Mouse (Mus musculus): ENCODE results near the gene A030003K21Rik. TPM values are rescaled to one million over a fixed set of nuclear protein-coding genes. Genes with fewer than 3 reads are reported as not detected.

A030003K21Rik gene
- polyA plus RNA-seq, 2 experiments: not detected

DNA sequence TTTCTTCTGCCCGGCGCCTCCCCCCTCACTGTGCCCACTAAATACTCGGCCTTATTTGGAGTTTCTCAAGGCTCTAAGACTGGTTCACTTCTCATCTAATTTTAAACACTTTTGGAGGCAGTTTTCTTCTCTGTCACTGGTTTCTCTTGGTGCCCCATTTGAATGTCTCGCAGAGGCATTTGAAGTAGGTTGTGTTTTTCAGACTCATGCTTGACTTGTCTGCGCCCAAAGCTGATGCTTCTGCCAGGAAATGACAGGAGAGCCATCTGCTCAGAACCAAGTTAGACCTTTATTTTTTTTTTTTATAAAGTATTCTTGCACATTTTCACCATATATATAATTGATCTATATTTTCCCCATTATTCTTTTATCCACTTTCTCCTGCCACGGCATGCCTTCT is 43.5 kb upstream of the A030003K21Rik start:
- no peak overlapping the region for H3K27ac ChIP-seq
- no peaks in the 10 kb centered on the region for H3K36me3 ChIP-seq (replicated peaks; ENCODE audit: control insufficient read depth, insufficient read depth, low read depth)
- no peak for ATAC-seq (ENCODE audit: insufficient read depth)
- no peaks in the 10 kb centered on the region for H3K9me3 ChIP-seq (ENCODE audit: control insufficient read depth, low read length)
- no peaks in the 10 kb centered on the region for H3K27me3 ChIP-seq (ENCODE audit: control insufficient read depth, insufficient read depth, low read length)
- no peak overlapping the region for H3K9ac ChIP-seq (replicated peaks)
- no peak overlapping the region for H3K4me3 ChIP-seq (ENCODE audit: insufficient read depth in 1 of 2, low read depth in 2 of 2, low read length in 2 of 2)
- 69% methylated on average over 6 of the region's 6 CpGs for whole genome bisulfite sequencing (ENCODE audit: insufficient replicate concordance)
- DNase-seq (ENCODE audit: low read depth in 3 of 3, low spot score in 3 of 3): no peak
- no peak overlapping the region for H3K4me2 ChIP-seq (ENCODE audit: low read depth)
- TF ChIP-seq EP300 (IDR thresholded peaks at IDR 0.05; ENCODE audit: low read depth) (no peak), CTCF (IDR thresholded peaks at IDR 0.05; ENCODE audit: low read depth) (no peak)
- no peaks in the 10 kb centered on the region for H3K4me1 ChIP-seq (replicated peaks; ENCODE audit: control insufficient read depth in 2 of 2, insufficient read depth in 2 of 2, low read length in 1 of 2)

DNA sequence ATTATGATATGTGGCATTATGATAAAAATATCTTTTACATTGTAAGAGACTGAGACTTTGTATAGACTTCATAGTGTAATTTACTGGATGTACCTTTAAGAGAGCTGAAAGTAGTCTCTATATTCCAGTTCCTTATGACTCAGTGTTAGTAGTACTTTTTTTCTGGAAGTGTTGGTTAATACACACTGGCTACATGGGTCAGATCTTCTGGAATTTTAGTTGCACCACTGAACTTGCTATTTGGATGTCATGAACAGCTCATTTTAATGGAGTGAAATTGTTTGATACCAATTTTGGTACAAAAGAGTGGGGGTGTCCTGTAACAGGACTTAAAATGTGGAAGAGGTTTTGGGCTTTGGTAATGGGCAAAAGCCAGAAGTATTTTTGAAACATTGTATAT is 34.7 kb upstream of the A030003K21Rik start:
- Histone ChIP-seq H3K9ac (replicated peaks) (no peak overlapping the region), H3K9me3 (ENCODE audit: control insufficient read depth, low read length) (no peaks in the 10 kb centered on the region), H3K27me3 (ENCODE audit: control insufficient read depth, insufficient read depth, low read length) (no peaks in the 10 kb centered on the region), H3K36me3 (replicated peaks; ENCODE audit: control insufficient read depth, insufficient read depth, low read depth) (no peaks in the 10 kb centered on the region), H3K4me2 (ENCODE audit: low read depth) (no peak overlapping the region), H3K4me1 (replicated peaks; ENCODE audit: control insufficient read depth in 2 of 2, insufficient read depth in 2 of 2, low read length in 1 of 2) (peaks cover 0 to 7% of the 10 kb centered on the region in 2 experiments; a peak in 3 of 4 replicates), H3K4me3 (ENCODE audit: insufficient read depth in 1 of 2, low read depth in 2 of 2, low read length in 2 of 2) (no peak overlapping the region), H3K27ac (no peak overlapping the region)
- DNase-seq (ENCODE audit: low read depth in 3 of 3, low spot score in 3 of 3) (no peak), ATAC-seq (ENCODE audit: insufficient read depth) (no peak)
- TF ChIP-seq EP300 (IDR thresholded peaks at IDR 0.05; ENCODE audit: low read depth): no peak
- TF ChIP-seq CTCF (IDR thresholded peaks at IDR 0.05; ENCODE audit: low read depth): no peak

DNA sequence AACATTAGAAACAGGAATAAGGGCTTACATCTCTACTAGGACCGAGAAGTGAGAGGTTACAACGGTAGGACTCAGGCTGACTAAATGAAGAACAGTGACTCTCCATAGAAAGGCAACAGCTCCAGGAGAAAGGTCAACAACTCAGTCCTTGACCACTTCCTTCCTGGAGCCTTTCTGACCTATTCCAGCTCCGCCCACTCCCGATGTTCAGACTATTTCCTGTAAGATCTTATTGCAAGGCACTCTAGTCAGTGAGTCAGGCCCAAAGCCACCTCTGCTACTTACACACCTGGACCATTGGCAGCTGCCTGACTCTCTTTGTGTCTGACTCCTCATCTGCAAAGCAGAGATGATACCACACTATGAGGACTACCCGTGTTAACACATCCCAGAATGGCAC is 32.6 kb upstream of the A030003K21Rik start:
- DNase-seq (ENCODE audit: low read depth in 3 of 3, low spot score in 3 of 3) (no peak), ATAC-seq (ENCODE audit: insufficient read depth) (no peak)
- H3K4me2 ChIP-seq (ENCODE audit: low read depth): no peak overlapping the region
- H3K27ac ChIP-seq: no peak overlapping the region
- no peak overlapping the region for H3K4me3 ChIP-seq (ENCODE audit: insufficient read depth in 1 of 2, low read depth in 2 of 2, low read length in 2 of 2)
- no peaks in the 10 kb centered on the region for H3K9me3 ChIP-seq (ENCODE audit: control insufficient read depth, low read length)
- no peaks in the 10 kb centered on the region for H3K27me3 ChIP-seq (ENCODE audit: control insufficient read depth, insufficient read depth, low read length)
- H3K9ac ChIP-seq (replicated peaks): no peak overlapping the region
- WGBS (ENCODE audit: insufficient replicate concordance): 24% methylated on average over 5 of the region's 5 CpGs
- peaks cover 0 to 7% of the 10 kb centered on the region in 2 experiments; a peak in 3 of 4 replicates for H3K4me1 ChIP-seq (replicated peaks; ENCODE audit: control insufficient read depth in 2 of 2, insufficient read depth in 2 of 2, low read length in 1 of 2)
- TF ChIP-seq EP300 (IDR thresholded peaks at IDR 0.05; ENCODE audit: low read depth): no peak
- no peak for TF ChIP-seq CTCF (IDR thresholded peaks at IDR 0.05; ENCODE audit: low read depth)
- H3K36me3 ChIP-seq (replicated peaks; ENCODE audit: control insufficient read depth, insufficient read depth, low read depth): no peaks in the 10 kb centered on the region

DNA sequence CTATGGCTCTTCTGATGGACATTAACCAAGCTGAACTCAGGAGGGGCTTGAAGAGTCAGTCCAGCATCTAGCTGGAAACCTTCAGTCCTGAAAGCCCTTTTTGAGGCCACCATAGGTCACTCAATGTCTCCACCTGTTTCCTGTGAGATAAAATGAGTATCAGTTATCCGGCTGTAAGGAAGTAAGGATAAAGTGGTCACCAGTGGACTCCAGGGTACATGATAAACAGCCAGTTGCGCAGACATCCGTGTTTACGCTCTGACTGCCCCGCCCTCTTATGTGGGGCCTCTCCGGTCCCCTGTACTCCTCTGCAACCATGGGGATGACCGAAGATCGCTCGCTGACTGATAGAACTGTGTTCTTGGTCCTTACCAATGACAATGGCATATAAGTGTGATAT is 31.2 kb upstream of the A030003K21Rik start:
- ATAC-seq (ENCODE audit: insufficient read depth) (peak; percentile 74), DNase-seq (ENCODE audit: low read depth in 3 of 3, low spot score in 3 of 3) (peak; percentile 9 to 17 (median 11))
- no peak overlapping the region for H3K4me3 ChIP-seq (ENCODE audit: insufficient read depth in 1 of 2, low read depth in 2 of 2, low read length in 2 of 2)
- TF ChIP-seq CTCF (IDR thresholded peaks at IDR 0.05; ENCODE audit: low read depth): no peak
- TF ChIP-seq EP300 (IDR thresholded peaks at IDR 0.05; ENCODE audit: low read depth): no peak; the same call in 1 of the 2 replicates
- no peaks in the 10 kb centered on the region for H3K9me3 ChIP-seq (ENCODE audit: control insufficient read depth, low read length)
- WGBS (ENCODE audit: insufficient replicate concordance): 10% methylated on average over 9 of the region's 9 CpGs
- no peaks in the 10 kb centered on the region for H3K36me3 ChIP-seq (replicated peaks; ENCODE audit: control insufficient read depth, insufficient read depth, low read depth)
- peaks cover 0 to 7% of the 10 kb centered on the region in 2 experiments; a peak in 3 of 4 replicates for H3K4me1 ChIP-seq (replicated peaks; ENCODE audit: control insufficient read depth in 2 of 2, insufficient read depth in 2 of 2, low read length in 1 of 2)
- no peak overlapping the region for H3K9ac ChIP-seq (replicated peaks)
- H3K4me2 ChIP-seq (ENCODE audit: low read depth): no peak overlapping the region
- no peaks in the 10 kb centered on the region for H3K27me3 ChIP-seq (ENCODE audit: control insufficient read depth, insufficient read depth, low read length)
- no peak overlapping the region for H3K27ac ChIP-seq

DNA sequence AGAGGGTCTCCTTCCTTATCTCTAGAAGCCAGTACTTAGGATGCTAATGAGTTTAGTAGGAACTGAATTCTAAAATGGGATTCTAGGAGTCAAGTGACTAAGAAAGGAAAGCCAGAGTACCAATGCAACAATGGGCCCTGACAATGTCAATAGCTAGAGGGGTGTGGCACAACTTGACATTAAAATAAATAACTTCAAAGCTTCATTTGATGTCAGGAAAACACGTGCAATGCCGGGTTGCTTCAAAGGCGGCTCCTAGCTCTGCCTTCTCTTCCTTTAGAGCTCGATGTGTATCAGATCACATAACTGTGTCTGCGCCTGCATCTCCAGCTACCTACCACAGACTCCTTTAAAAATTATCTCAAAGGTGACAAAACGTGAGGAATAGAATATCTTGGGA is 30.7 kb upstream of the A030003K21Rik start:
- DNase-seq (ENCODE audit: low read depth in 3 of 3, low spot score in 3 of 3): no peak
- no peak for ATAC-seq (ENCODE audit: insufficient read depth)

More for the DNA sequence above, 30.7 kb upstream of the A030003K21Rik start:
- H3K36me3 ChIP-seq (replicated peaks; ENCODE audit: control insufficient read depth, insufficient read depth, low read depth): no peaks in the 10 kb centered on the region
- no peak overlapping the region for H3K4me3 ChIP-seq (ENCODE audit: insufficient read depth in 1 of 2, low read depth in 2 of 2, low read length in 2 of 2)
- no peaks in the 10 kb centered on the region for H3K27me3 ChIP-seq (ENCODE audit: control insufficient read depth, insufficient read depth, low read length)
- no peaks in the 10 kb centered on the region for H3K9me3 ChIP-seq (ENCODE audit: control insufficient read depth, low read length)
- 18% methylated on average over 6 of the region's 6 CpGs for WGBS (ENCODE audit: insufficient replicate concordance)
- peaks cover 0 to 7% of the 10 kb centered on the region in 2 experiments; a peak in 3 of 4 replicates for H3K4me1 ChIP-seq (replicated peaks; ENCODE audit: control insufficient read depth in 2 of 2, insufficient read depth in 2 of 2, low read length in 1 of 2)
- no peak overlapping the region for H3K9ac ChIP-seq (replicated peaks)
- no peak overlapping the region for H3K4me2 ChIP-seq (ENCODE audit: low read depth)
- TF ChIP-seq CTCF (IDR thresholded peaks at IDR 0.05; ENCODE audit: low read depth) (no peak), EP300 (IDR thresholded peaks at IDR 0.05; ENCODE audit: low read depth) (no peak)
- no peak overlapping the region for H3K27ac ChIP-seq

Measured in liver, embryonic 14.5 days (tissue).